Mouse (Mus musculus): ENCODE measurements around the gene Rasgrf1.

Rasgrf1 gene

DNA sequence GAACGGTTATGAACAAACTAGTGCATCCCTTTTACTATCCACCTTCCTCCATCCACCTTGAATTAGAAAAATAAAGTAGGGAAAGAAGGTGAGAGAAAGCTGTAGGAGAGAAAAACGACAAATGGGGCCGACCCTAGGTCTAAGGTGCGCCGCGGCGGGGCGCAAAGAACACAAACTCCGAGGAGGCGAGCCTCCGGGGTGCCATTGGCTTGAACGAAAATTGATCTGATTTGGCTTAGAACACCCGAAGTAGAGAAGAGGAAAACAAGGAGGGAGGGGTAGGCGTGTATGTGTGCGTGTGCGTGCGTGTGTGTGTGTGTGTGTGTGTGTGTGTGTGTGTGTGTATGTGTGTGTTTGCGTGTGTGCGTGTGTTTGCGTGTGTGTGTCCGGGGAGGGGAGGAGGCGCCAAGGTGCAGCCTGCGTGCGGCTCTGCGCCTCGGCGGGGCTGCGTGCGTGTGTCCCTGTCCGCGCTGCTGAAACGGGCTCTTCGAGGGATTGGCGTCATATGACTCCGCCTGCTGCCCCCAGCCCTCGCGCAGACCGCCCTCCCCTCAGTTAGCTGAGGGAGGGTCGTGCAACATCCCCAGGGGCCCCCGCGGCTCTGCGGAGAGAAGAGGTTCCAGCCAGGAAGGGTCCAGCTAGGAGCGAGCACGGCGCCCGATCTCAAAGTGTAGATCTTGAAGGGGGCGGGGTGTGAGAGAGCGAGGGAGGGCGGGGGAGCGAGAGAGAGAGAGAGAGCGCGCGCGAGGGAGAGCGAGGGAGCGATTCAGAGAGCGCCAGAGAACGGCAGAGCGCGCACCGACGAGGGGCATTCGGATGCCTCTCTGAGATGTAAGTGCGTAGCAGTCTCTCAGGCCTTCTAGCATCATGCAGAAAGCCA lies at the start of gene Rasgrf1:
TSS of gene Rasgrf1 (plus strand) at position 778 of the 880 bp plus-strand sequence.
- in situ Hi-C loops (cut with MboI) = no loop called here

DNA sequence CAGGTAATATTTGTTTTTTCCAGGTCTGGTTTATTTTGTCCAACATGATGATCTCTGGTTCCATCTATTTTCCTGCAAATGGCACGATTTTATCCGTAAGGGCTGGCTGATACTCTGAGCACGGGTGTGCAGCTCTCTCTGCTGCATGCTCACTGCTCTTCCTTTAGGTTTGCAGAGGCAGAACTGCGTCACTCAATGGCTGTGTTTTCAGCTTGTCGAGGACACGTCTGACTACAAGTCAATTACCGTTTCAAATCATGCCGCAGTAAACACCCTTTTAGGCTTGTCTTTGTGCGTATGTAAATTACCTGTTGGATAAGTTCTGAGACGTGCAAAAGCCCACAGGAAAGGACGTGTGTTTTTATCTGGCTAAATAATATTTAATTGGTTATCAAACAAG lies 49.6 kb upstream of the Rasgrf1 start:
- in situ Hi-C loops (cut with MboI) = no loop called here

- in situ Hi-C loops (cut with MboI) = no loop called here
Observed at GRCm38 (mm10) chr9:89860584-89860983, 49.1 kb upstream of the Rasgrf1 start.

GRCm38 (mm10) chr9:89867141-89867540 lies 42.6 kb upstream of the Rasgrf1 start:
- in situ Hi-C loops (cut with MboI) = no loop called here

GRCm38 (mm10) chr9:89868093-89868729 lies 41.5 kb upstream of the Rasgrf1 start:
- in situ Hi-C loops (cut with MboI) = no loop called here

DNA sequence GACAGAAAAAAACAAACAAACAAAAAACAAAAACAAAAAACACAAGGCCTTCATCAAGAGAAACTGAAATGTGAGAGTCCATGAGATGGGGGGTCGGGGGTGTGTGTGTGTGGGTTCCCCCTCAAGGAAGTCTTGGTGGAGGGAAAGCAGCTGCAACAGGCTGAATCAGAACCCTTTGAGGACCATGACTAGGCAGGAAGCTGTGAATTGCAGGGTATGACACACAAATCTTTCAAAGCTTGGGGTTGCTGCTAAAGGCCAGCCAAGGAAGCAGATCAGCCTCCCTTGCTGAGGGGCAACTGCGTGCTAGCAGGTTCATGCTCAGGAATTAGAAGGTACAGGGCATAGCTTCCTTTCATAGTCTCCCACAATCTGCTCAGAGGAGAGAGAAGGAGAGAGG lies 40.1 kb upstream of the Rasgrf1 start:
- in situ Hi-C loops (cut with MboI) = no loop called here

GRCm38 (mm10) chr9:89870531-89871150 lies 39.1 kb upstream of the Rasgrf1 start:
- in situ Hi-C loops (cut with MboI) = no loop called here

DNA sequence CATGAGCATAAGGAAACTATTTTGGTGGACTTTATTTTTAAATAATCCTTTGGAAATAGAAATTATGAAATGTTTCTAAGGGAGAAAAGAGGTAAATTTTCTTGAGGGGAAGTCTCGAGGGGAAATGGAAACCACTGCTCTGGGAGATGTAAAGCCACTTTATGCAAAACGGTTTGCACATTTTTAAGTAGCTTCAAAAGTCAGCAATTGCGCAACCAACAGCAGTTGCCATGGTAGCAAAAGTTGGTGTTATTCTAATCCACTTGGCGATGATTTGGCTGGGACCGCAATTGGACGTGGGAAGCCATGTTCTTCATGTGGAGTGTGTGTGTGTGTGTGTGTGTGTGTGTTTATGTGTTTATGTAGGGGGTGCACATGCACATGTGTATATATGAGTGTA lies 37.6 kb upstream of the Rasgrf1 start:
- in situ Hi-C loops (cut with MboI) = no loop called here

DNA sequence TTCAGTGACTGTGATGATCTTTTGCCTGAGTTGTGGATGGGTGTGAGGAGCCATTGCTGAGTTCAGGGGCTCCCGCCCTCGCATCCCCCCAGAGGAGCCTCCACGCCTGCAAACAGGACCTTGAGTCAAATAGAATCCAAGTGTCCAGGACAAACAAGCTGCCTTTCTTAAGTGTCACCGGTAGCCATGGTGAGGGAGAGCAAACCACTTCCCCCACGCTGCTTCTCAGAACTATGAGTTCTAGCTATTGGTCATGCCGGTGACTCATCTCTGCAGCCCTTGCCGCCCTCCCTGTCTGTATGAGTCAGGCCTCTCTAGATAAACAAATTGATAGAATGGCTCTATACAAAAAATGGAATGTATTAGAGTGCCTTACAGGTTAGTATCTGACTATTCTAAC lies 35.3 kb upstream of the Rasgrf1 start:
- in situ Hi-C loops (cut with MboI) = no loop called here

DNA sequence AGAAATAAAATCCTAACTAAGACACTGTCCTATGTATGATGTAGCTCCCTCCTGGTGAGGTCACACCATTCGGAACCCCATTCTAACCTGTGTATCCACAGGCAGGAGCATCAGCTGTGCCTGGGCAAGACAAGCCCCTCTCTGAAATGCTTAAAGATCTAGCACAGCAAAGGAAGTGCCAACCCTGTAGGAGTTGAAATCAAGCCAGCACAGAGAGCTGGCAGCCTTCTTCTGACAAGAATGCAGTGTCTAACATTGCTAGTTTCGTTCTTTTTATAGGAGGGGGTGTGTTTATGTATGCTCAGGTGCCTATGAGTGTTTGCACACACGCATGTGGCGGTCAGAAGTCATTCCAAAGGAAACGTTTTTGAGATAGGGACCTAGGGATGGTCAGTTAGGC lies 34.2 kb upstream of the Rasgrf1 start:
- in situ Hi-C loops (cut with MboI) = no loop called here

DNA sequence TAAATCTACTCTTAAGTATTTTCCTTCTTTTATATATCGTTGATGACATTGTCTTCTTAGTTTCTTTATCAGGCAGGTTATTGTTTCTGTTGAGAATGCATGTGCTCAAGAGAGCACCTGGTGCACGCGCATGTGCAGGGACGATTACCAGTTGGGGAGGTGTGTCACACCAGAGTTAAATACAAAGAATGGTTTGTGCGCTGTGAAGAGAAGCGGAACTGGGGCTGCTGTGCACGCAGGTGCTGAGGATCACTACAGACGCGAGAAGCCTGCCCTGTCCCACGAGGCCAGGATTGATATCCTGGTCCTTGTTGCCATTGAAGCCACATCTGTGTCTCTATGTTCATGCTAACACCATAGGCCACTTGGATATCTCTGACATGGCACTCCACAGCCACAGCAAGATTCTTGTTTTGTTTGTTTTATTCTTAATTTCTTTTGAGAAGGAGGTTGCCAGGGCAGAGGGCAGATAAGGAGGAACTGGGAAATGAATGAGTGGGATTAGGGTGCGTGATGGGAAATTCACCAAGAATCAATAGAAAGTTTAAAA lies 31.2 kb upstream of the Rasgrf1 start:
- in situ Hi-C loops (cut with MboI) = no loop called here

- in situ Hi-C loops (cut with MboI) = no loop called here
Observed at GRCm38 (mm10) chr9:89879574-89879973, 30.1 kb upstream of the Rasgrf1 start.

DNA sequence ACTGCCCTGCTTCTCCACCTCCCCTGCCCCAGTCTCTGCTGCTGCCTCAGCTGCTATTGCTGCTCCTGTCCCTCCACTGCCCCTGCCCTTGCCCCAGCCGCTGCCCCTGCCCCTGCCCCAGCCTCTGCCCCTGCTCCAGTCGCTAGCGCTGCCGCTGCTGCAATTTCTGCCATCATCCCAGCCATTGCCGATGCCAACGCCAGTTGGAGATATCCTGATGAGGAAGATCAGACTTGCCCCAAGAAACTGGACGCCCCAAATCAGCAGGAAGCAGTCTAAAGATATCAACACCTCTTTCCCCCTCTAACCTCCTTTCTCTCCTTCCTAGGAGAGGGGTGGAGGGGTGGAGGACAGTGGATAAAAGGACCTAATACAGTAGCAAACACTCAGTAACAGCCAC lies 28.2 kb upstream of the Rasgrf1 start:
- in situ Hi-C loops (cut with MboI) = no loop called here

GRCm38 (mm10) chr9:89882583-89882982 lies 27.1 kb upstream of the Rasgrf1 start:
- in situ Hi-C loops (cut with MboI) = no loop called here

DNA sequence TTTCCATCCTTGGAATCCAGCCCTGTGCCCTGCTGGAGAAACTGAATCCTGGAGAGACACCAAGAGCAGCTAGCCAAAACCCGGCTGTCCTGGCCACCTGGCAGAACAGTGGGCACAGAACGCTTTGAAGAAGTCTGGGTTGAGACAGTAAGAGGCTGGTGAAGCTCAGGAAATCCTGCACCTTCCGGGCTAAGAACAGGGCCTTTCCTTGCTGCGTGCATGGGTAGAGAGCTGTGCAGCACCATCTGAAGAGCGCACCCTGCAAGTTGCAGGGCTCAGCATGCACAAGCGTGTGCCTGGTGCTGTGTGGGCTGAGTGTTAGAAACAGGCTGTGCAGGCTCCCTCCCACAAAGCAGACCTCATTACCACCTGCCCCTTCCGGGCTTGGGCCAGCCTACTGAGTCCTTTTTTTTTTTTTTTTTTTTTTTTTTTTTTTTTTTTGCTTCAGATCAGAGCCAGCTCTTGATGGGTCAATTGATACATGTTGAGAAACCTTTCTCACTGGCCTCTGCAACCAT lies 23.9 kb upstream of the Rasgrf1 start:
- in situ Hi-C loops (cut with MboI) = no loop called here

DNA sequence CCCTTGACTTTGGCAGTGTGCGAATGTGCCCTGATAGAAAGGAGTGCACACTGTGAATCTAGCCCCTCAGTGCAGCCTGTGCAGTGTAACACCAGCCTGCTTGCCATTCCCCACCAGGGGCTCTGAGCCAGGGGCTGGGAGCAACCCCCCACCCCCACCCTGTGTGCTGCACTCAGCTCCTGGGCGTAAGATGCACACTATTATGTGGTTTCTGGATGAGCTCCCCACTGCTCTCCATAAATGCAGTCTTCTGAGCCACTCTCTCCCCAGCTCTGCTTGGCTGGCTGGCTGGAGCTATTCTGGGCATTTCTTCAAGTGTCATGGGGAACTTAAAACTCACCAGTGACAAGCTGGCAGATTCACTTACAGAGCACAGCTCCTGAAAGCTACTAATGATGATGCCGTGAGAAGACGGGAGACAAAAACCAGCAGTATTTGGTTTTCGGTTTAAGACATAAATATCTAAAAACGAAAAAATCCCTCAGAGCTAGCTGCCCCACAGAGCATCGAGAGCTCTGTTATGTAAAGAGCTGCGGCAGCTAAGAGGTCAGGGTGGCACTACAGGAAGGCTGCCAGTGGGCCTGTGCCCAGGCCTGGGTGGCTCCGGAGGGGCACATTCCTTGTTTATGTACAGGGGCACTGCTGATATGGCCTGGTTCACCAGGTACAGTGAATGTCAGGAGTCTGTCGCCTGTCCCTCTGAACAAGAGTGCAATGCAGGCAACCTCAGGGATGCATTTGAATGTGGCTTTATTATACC lies 18.0 kb upstream of the Rasgrf1 start:
- in situ Hi-C loops (cut with MboI) = no loop called here

GRCm38 (mm10) chr9:89892540-89893188 lies 17.0 kb upstream of the Rasgrf1 start:
- in situ Hi-C loops (cut with MboI) = no loop called here

GRCm38 (mm10) chr9:89900111-89900824 lies 9.4 kb upstream of the Rasgrf1 start:
- in situ Hi-C loops (cut with MboI) = no loop called here

DNA sequence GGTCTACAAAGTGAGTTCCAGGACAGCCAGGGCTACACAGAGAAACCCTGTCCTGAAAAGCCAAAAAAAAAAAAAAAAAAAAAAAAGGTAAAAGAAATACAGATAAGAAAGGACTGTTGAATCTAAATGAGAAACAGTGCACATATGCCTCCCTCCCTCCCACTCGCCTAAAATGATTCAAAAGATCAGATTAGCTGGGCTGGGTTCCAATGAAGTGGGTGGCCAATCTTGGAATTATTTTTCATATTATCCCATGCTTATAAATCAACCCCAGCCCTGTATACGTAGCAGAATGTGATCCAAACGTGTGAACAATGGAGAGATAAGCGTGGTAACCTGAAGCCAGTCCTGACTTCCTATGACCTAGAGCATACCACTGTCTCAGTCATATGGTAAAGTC lies 8.5 kb upstream of the Rasgrf1 start:
- in situ Hi-C loops (cut with MboI) = no loop called here

- in situ Hi-C loops (cut with MboI) = no loop called here
Observed at GRCm38 (mm10) chr9:89902813-89903212, 6.9 kb upstream of the Rasgrf1 start.
